Mouse (Mus musculus): ENCODE measurements at regions not wholly inside any gene's neighbourhood (a gene's known extent, or its start where the extent isn't known, plus 50 kb on each side); places are given as distances from the start of the nearest gene placed in this dataset.

DNA sequence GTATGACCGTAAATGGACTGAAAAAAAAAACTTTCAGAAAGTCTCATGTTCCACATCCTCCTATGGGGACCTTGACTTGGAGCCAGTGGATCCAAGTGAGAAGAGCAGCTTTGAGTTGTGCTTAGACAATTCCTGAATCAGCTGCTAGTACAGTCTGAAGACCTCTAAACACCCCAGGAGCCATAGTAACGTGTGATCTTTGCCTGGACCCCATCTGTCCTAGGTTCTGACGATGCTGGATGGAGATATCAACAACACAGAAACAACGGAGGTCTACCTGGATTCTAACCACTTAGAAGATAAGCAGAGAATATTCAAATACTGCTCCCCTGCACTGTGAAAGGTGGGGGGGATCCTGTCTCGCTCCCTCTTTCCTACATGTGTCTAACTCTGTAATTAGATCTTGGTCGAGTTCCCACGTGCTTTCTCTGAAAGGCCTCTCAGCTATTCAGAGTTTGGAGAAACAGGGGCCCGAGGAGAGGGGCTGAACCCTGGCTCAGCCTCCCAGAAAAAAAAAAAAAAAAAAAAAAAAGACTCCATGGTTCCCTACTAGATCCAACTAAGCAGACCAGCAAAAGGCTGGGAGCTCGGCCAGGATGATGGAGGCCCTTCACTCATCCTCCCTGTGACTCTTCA is 101.1 kb downstream of the Mis18a start:
- in situ Hi-C loops (cut with MboI; ENCODE audit: low sequenced_read_pairs in 2 of 2, unreplicated experiment in 2 of 2): no loop called here
- peaks cover 0 to 5% of the 10 kb centered on the region in 2 experiments; a peak in 1 of 4 replicates for H3K4me1 ChIP-seq (ENCODE audit: control insufficient read depth in 2 of 2, insufficient read depth in 2 of 2, low read length in 2 of 2, poor library complexity in 1 of 2)
- H3K27ac ChIP-seq (ENCODE audit: insufficient read depth, low read depth, low read length, poor library complexity, severe bottlenecking): no peak overlapping the region

DNA sequence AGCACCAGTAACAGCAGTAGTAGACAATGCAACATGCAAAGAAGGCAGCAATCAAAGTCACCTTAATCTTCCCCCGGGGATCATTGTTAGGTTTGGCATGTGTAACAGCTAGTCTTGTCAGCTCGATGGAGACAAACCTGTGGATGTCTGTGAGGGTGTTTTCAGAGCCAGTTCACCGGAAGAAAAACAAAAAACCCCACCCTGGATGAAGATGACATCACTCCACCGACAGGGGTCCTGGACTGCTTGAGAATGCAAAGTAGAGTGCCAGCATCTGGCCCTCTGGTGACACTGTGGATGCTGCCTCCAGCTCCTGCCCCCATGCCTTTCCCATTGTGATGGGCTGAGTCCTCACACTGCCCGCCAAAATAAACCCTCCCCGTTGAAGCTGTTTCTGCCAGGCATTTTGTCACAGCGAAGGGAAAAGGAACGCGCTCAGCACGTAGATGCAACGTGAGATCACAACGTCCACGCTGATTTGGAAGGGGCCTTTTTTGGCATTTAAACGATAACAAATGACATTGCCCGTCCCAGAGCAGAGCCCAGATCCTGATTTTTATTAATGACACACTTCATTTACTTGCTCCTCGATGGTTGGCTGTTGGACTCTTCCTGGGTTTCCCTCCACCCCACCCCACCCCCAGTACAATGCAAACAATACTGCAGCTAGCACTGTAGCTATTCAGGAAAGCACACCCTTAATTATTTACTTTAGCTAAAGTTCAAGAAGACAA is 101.7 kb downstream of the Mis18a start:
- TF ChIP-seq HCFC1 (IDR thresholded peaks at IDR 0.05; ENCODE audit: borderline replicate concordance, insufficient read depth, low read length) (no peak), CHD2 (IDR thresholded peaks at IDR 0.05; ENCODE audit: low read depth, low read length) (no peak), ZNF384 (IDR thresholded peaks at IDR 0.05; ENCODE audit: low read depth, low read length) (no peak), MAFK (IDR thresholded peaks at IDR 0.05; ENCODE audit: insufficient read depth, low read depth, low read length) (no peak), ZC3H11A (IDR thresholded peaks at IDR 0.05; ENCODE audit: borderline replicate concordance, low read depth, low read length) (no peak)
- peaks cover 0 to 5% of the 10 kb centered on the region in 2 experiments; a peak in 1 of 4 replicates for H3K4me1 ChIP-seq (ENCODE audit: control insufficient read depth in 2 of 2, insufficient read depth in 2 of 2, low read length in 2 of 2, poor library complexity in 1 of 2)
- in situ Hi-C loops (cut with MboI; ENCODE audit: low sequenced_read_pairs in 2 of 2, unreplicated experiment in 2 of 2): no loop called here
- H3K36me3 ChIP-seq (ENCODE audit: control insufficient read depth, insufficient read depth, low read length, poor library complexity, severe bottlenecking): no peaks in the 10 kb centered on the region
- no peak for DNase-seq (ENCODE audit: low read depth, low spot score)
- no peak overlapping the region for H3K4me3 ChIP-seq (ENCODE audit: insufficient read depth in 1 of 2, low read depth in 1 of 2, low read length in 2 of 2, poor library complexity in 1 of 2, severe bottlenecking in 1 of 2)
- H3K9me3 ChIP-seq (ENCODE audit: control insufficient read depth, insufficient read depth, low read depth, low read length): no peaks in the 10 kb centered on the region
- H3K9ac ChIP-seq (ENCODE audit: insufficient read depth, low read depth, low read length, poor library complexity, severe bottlenecking): no peak overlapping the region
- no peak overlapping the region for H3K27ac ChIP-seq (ENCODE audit: insufficient read depth, low read depth, low read length, poor library complexity, severe bottlenecking)

More for the DNA sequence above, 101.1 kb downstream of the Mis18a start:
- Histone ChIP-seq H3K4me3 (ENCODE audit: insufficient read depth in 1 of 2, low read depth in 1 of 2, low read length in 2 of 2, poor library complexity in 1 of 2, severe bottlenecking in 1 of 2) (no peak overlapping the region), H3K9ac (ENCODE audit: insufficient read depth, low read depth, low read length, poor library complexity, severe bottlenecking) (no peak overlapping the region), H3K9me3 (ENCODE audit: control insufficient read depth, insufficient read depth, low read depth, low read length) (no peaks in the 10 kb centered on the region), H3K36me3 (ENCODE audit: control insufficient read depth, insufficient read depth, low read length, poor library complexity, severe bottlenecking) (no peaks in the 10 kb centered on the region)
- TF ChIP-seq HCFC1 (IDR thresholded peaks at IDR 0.05; ENCODE audit: borderline replicate concordance, insufficient read depth, low read length) (no peak), ZC3H11A (IDR thresholded peaks at IDR 0.05; ENCODE audit: borderline replicate concordance, low read depth, low read length) (no peak), MAFK (IDR thresholded peaks at IDR 0.05; ENCODE audit: insufficient read depth, low read depth, low read length) (no peak), ZNF384 (IDR thresholded peaks at IDR 0.05; ENCODE audit: low read depth, low read length) (no peak), CHD2 (IDR thresholded peaks at IDR 0.05; ENCODE audit: low read depth, low read length) (no peak)
- DNase-seq (ENCODE audit: low read depth, low spot score): no peak

DNA sequence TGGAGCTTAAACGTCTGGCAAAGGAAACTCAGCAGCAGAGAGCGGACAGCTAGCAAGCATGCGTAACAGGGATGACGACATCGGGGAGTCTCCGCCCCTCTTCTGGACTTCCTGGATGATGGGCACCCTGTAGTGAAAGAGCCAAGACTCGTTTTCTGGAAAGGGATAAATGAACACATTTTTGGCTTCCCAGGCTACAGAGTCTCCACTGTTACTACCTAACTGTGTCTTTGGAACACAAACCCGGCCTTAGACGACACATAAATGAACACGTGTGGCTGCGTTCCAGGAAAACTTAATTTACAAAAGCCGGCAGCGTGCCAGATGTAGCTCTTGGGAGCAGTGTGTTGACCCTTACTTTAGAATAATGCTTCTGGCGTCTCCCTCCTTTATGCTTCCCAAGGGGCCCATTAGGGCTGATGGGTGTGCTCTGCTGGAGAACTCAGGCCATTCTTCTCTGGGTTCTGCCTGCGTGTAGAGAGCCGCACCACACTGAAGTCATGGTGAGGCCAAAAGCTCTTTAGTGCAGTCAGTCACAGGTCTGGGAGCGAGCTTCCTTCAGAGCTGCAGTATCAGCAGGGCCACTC is 103.1 kb downstream of the Mis18a start:
- H3K4me3 ChIP-seq (ENCODE audit: insufficient read depth in 1 of 2, low read depth in 1 of 2, low read length in 2 of 2, poor library complexity in 1 of 2, severe bottlenecking in 1 of 2): peak overlapping the region in 1 of 2 experiments; percentile 33; a peak in 2 of 4 replicates
- H3K9ac ChIP-seq (ENCODE audit: insufficient read depth, low read depth, low read length, poor library complexity, severe bottlenecking): no peak overlapping the region
- no peaks in the 10 kb centered on the region for H3K9me3 ChIP-seq (ENCODE audit: control insufficient read depth, insufficient read depth, low read depth, low read length)
- DNase-seq (ENCODE audit: low read depth, low spot score): peak; percentile 40
- no peaks in the 10 kb centered on the region for H3K36me3 ChIP-seq (ENCODE audit: control insufficient read depth, insufficient read depth, low read length, poor library complexity, severe bottlenecking)
- TF ChIP-seq ZC3H11A (IDR thresholded peaks at IDR 0.05; ENCODE audit: borderline replicate concordance, low read depth, low read length): no peak
- TF ChIP-seq CHD2 (IDR thresholded peaks at IDR 0.05; ENCODE audit: low read depth, low read length): no peak
- TF ChIP-seq ZNF384 (IDR thresholded peaks at IDR 0.05; ENCODE audit: low read depth, low read length): no peak
- TF ChIP-seq MAFK (IDR thresholded peaks at IDR 0.05; ENCODE audit: insufficient read depth, low read depth, low read length): no peak
- TF ChIP-seq HCFC1 (IDR thresholded peaks at IDR 0.05; ENCODE audit: borderline replicate concordance, insufficient read depth, low read length): no peak
- no peak overlapping the region for H3K27ac ChIP-seq (ENCODE audit: insufficient read depth, low read depth, low read length, poor library complexity, severe bottlenecking)
- H3K4me1 ChIP-seq (ENCODE audit: control insufficient read depth in 2 of 2, insufficient read depth in 2 of 2, low read length in 2 of 2, poor library complexity in 1 of 2): peaks cover 0 to 5% of the 10 kb centered on the region in 2 experiments; a peak in 1 of 4 replicates
- in situ Hi-C loops (cut with MboI; ENCODE audit: low sequenced_read_pairs in 2 of 2, unreplicated experiment in 2 of 2): no loop called here

DNA sequence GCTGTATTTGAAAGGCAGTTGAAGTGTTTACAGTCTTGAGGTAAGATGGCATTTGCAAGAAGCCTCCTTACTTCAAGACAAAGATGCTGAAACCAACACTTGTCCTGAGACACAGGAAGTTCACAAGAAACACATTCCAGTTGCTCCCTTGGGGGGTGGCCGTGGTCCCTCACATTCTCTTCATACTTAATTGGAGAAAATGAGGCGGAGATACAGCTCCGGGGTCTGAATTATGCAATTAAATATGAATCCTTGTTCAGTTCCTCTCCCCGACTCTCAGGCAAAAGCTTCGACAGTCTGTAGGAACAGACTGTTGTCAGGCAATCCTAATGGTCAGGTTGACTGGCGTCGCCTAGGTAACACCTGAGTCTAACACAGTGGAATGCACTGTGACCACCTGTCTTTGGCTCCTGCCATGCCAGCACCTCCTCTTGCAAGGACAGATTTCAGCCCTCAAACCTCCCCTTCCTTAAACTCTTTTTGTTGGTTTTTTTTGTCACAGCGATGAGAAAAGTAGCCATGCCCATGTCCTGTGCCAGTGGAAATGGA is 104.5 kb downstream of the Mis18a start:
- in situ Hi-C loops (cut with MboI; ENCODE audit: low sequenced_read_pairs in 2 of 2, unreplicated experiment in 2 of 2): no loop called here
- Histone ChIP-seq H3K36me3 (ENCODE audit: control insufficient read depth, insufficient read depth, low read length, poor library complexity, severe bottlenecking) (no peaks in the 10 kb centered on the region), H3K9ac (ENCODE audit: insufficient read depth, low read depth, low read length, poor library complexity, severe bottlenecking) (no peak overlapping the region), H3K27ac (ENCODE audit: insufficient read depth, low read depth, low read length, poor library complexity, severe bottlenecking) (no peak overlapping the region), H3K4me1 (ENCODE audit: control insufficient read depth in 2 of 2, insufficient read depth in 2 of 2, low read length in 2 of 2, poor library complexity in 1 of 2) (peaks cover 0 to 5% of the 10 kb centered on the region in 2 experiments; a peak in 1 of 4 replicates), H3K4me3 (ENCODE audit: insufficient read depth in 1 of 2, low read depth in 1 of 2, low read length in 2 of 2, poor library complexity in 1 of 2, severe bottlenecking in 1 of 2) (no peak overlapping the region), H3K9me3 (ENCODE audit: control insufficient read depth, insufficient read depth, low read depth, low read length) (no peaks in the 10 kb centered on the region)
- TF ChIP-seq HCFC1 (IDR thresholded peaks at IDR 0.05; ENCODE audit: borderline replicate concordance, insufficient read depth, low read length) (no peak), ZC3H11A (IDR thresholded peaks at IDR 0.05; ENCODE audit: borderline replicate concordance, low read depth, low read length) (no peak), MAFK (IDR thresholded peaks at IDR 0.05; ENCODE audit: insufficient read depth, low read depth, low read length) (no peak), CHD2 (IDR thresholded peaks at IDR 0.05; ENCODE audit: low read depth, low read length) (no peak), ZNF384 (IDR thresholded peaks at IDR 0.05; ENCODE audit: low read depth, low read length) (no peak)
- DNase-seq (ENCODE audit: low read depth, low spot score): no peak

All from ES-E14 (cell line).